Mouse (Mus musculus) brain, embryonic 14.5 days (tissue): Measurements from ENCODE around the gene Gm21866. TPM values are rescaled to one million over a fixed set of nuclear protein-coding genes. Genes with fewer than 3 reads are reported as not detected.
"Not testable (repeated sequence)": the region's sequence is repeated elsewhere in the genome, so short reads cannot be mapped to it uniquely, and the experiment has no call there.

Source experiments
- DNase-seq: peaks from one replicate; pipeline ENCODE4 v3.0.0-alpha.2; 2011; ENCODE audit warnings: low read depth
- polyA plus RNA-seq: library from polyadenylated mRNA; depleted of rRNA; stranded (reverse); fragments of >200 nt; gene quantifications from 2 replicates; pipeline ENCODE4 v1.2.3, GENCODE M21; 2012; rRNA removed

Gene Gm21866
- polyA plus RNA-seq = not detected in 2 replicates

- not testable (repeated sequence) for DNase-seq
Measured at GRCm38 (mm10) chrY:13465479-13465878, at the start of gene Gm21866. Gene Gm21866, minus strand, starts transcription at chrY:13465579.

- not testable (repeated sequence) for DNase-seq
Measured at GRCm38 (mm10) chrY:13493726-13494125, 28.3 kb upstream of the Gm21866 start, which contains the start of gene Gm20773. Gene Gm20773, plus strand, starts transcription at chrY:13494026.

Other genes starting within 250 kb of the Gm21866 start
- gene Gm21828, start 241.7 kb downstream of the Gm21866 start, polyA plus RNA-seq = not detected in 2 replicates
- gene Gm21440, start 213.2 kb downstream of the Gm21866 start, polyA plus RNA-seq = not detected in 2 replicates
- not detected in 2 replicates for gene Gm21454, start 213.1 kb downstream of the Gm21866 start, polyA plus RNA-seq
- not detected in 2 replicates for gene Gm21725, start 116.5 kb downstream of the Gm21866 start, polyA plus RNA-seq
- not detected in 2 replicates for gene Gm20773, start 28.4 kb upstream of the Gm21866 start, polyA plus RNA-seq